In genomic region chr17:45766735-45767535, GRCm38 (mm10) we compare ENCODE assay signal across 9 mouse cellular contexts. TPM values are rescaled to one million over a fixed set of nuclear protein-coding genes. Genes with fewer than 3 reads are reported as not detected.
DNase-seq lines count a peak whose midpoint lies in the region; ATAC-seq and TF ChIP-seq lines count a peak whose summit lies in the region.
"Had no signal": no experiment of that assay in that cellular context is flagged by ENCODE, and none has a peak within 500 bp of the region (broad histone marks: within the 10 kb centered on the region; RNA-seq: fewer than 3 reads in every experiment).

No protein-coding gene starts in this region.

- no peak for TF ChIP-seq POLR2A in lung, adult 2 months (IDR thresholded peaks at IDR 0.05; ENCODE audit: borderline replicate concordance, extremely low read depth, low read depth, low read length)

- no peaks in the 10 kb centered on the region for H3K36me3 ChIP-seq in neural tube, embryonic 14.5 days (ENCODE audit: control insufficient read depth, insufficient read depth, low read length)

- peak overlapping the region; percentile 35 for H3K27ac ChIP-seq in neural tube, embryonic 14.5 days (ENCODE audit: low read depth, low read length)

- H3K4me3 ChIP-seq in lung, adult 2 months (replicated peaks; ENCODE audit: extremely low read depth, low read depth, low read length): no peak overlapping the region
- H3K4me3 ChIP-seq in neural tube, embryonic 14.5 days (ENCODE audit: low read depth, low read length): no peak overlapping the region

- peak; percentile 78 to 85 for ATAC-seq in hematopoietic stem cell, adult 5-6 weeks (replicated peaks in 1 of 2; ENCODE audit: insufficient read depth in 1 of 2, low FRiP score in 2 of 2, low TSS enrichment in 1 of 2, low read depth in 1 of 2, poor library complexity in 2 of 2, severe bottlenecking in 2 of 2)
- peak; percentile 85 for ATAC-seq in neural tube, embryonic 14.5 days (ENCODE audit: low read depth)
- ATAC-seq in activated CD4-positive, CD25-positive, alpha-beta regulatory T cell, adult 4 months: no peak

- peaks cover 15% of the 10 kb centered on the region for H3K4me1 ChIP-seq in lung, adult 2 months (ENCODE audit: control insufficient read depth, insufficient read depth, low read length)
- H3K4me1 ChIP-seq in neural tube, embryonic 14.5 days (ENCODE audit: control insufficient read depth, insufficient read depth, low read length): no peaks in the 10 kb centered on the region; the same call in 1 of the 2 replicates

- DNase-seq in MN1 (ENCODE audit: low spot score): peak; percentile 96
- DNase-seq in cerebellum, adult 18-20 months: peak; percentile 43 to 50
- peak; percentile 81 to 86 for DNase-seq in frontal cortex, adult 2 months (ENCODE audit: extremely low spot score in 1 of 2, low spot score in 1 of 2)
- DNase-seq in layer of hippocampus, adult 8-10 months (ENCODE audit: low spot score in 2 of 2): peak; percentile 73 to 89
- peak; percentile 84 for DNase-seq in lung, adult 2 months

- no peak overlapping the region for H3K4me2 ChIP-seq in neural tube, embryonic 14.5 days (ENCODE audit: low read depth, low read length)

- WGBS in lung, adult 2 months: 6% methylated on average over 12 of the region's 12 CpGs
- WGBS in neural tube, embryonic 14.5 days: 12% methylated on average over 12 of the region's 12 CpGs

- no peak for TF ChIP-seq CTCF in lung, adult 2 months (IDR thresholded peaks at IDR 0.05; ENCODE audit: insufficient read depth, low read length)

- no peak overlapping the region for H3K9ac ChIP-seq in neural tube, embryonic 14.5 days (replicated peaks; ENCODE audit: low read depth, low read length)

- no peaks in the 10 kb centered on the region for H3K9me3 ChIP-seq in neural tube, embryonic 14.5 days (ENCODE audit: control insufficient read depth, low read length)

- no peaks in the 10 kb centered on the region for H3K27me3 ChIP-seq in neural tube, embryonic 14.5 days (ENCODE audit: control insufficient read depth, insufficient read depth, low read length)

RNA-seq across cellular contexts. Expression of gene 1600014C23Rik, which starts 33.3 kb away (rescaled TPM):
- polyA plus RNA-seq in frontal cortex, adult 2 months (2012; rRNA removed): 0.22 and 0.27 TPM in 2 replicates
- not detected in 2 replicates for total RNA-seq in hematopoietic stem cell, adult 5-6 weeks (2017)
- total RNA-seq in layer of hippocampus, adult 8-10 months (2022): not detected
- polyA plus RNA-seq in lung, adult 2 months (2012; rRNA removed): not detected in 2 replicates
- polyA plus RNA-seq in neural tube, embryonic 14.5 days (2014; fragmentation: Nextera tagmentation; extraction: Ambion mirVana): not detected in 2 replicates
- polyA plus RNA-seq in activated CD4-positive, CD25-positive, alpha-beta regulatory T cell, adult 4 months (2017; shearing (Covaris generic)): not detected
- polyA plus RNA-seq: spleen, adult 2 months had no signal
